Mouse (Mus musculus) heart, postnatal 0 days (tissue): Measurements from ENCODE around the gene Gm19345.

Experiments
- CTCF ChIP-seq: IDR thresholded peaks from 2 replicates; pipeline ENCODE4 v1.5.1; 2016; ENCODE audit warnings: antibody characterized with exemption, control low read depth, low read depth
- EP300 ChIP-seq: IDR thresholded peaks from 2 replicates; pipeline ENCODE4 v1.6.1; 2016; ENCODE audit warnings: antibody characterized with exemption, low read depth

DNA sequence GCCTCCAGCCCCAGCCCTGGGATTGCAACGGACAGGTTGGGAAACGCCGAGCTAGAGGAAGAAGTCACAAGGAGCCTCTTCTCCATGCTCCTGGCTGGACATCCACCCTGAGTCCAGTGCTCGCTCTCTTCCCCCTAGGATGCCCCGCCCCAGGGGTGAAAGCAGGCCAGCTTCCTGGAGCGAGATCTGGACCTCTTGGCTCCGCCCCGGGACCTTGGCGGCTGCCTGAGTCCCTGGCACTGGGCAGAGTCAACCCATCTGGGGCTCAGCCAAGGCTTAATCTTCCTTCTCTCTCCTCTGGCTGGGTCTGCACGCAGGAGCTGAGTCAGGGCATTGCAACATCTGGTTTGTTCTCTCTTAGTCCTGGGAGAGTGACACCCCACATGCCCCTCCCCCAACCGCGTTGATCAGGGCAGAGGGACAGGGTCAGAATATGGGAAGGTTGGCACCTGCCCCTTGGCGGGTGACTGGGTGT lies 21.1 kb upstream of the Gm19345 start:
- TF ChIP-seq CTCF (no peak), EP300 (no peak)
